Mouse (Mus musculus): ENCODE measurements at regions not wholly inside any gene's neighbourhood (a gene's known extent, or its start where the extent isn't known, plus 50 kb on each side); places are given as distances from the start of the nearest gene placed in this dataset.

DNA sequence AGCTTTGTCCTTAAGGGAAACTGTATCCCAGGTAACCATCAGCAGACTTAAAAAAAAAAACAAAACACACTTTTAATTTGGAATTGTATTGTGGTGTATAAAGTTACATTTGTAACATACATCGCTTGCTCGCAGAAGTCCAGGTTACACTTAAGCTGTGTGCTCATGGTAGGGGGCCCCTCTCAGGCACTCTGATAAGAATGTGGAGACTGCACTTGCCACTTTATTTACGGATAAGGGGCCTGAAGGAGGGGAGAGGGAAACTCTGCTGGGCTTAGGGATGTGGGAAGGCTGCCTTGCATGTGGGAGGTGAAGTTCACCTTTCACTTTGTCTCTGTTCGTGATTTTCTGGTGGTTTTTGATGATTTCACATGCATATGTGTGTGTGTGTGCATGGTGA is 58.7 kb downstream of the Ccdc185 start:
- DNase-seq: no peak

DNA sequence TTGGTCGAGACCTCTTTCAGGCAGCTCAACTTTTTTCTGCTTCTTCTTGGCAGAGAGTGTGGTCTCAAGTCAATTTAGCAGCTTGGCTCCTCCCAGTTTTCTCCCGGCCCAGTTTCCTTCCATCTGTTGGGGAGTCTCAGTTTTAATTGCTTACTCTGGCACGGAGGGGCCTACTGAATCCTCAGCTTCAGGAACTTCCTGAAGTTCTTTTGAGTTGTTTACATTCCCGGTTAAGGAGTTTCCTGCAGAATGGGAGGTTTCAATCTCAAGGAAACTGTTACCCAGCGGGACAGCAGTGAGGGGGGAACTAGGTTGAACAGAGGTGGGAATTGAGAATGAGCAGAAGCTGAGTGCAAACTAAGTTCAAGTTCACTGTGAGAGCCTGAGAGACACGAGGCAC is 59.2 kb downstream of the Ccdc185 start:
- DNase-seq: no peak

DNA sequence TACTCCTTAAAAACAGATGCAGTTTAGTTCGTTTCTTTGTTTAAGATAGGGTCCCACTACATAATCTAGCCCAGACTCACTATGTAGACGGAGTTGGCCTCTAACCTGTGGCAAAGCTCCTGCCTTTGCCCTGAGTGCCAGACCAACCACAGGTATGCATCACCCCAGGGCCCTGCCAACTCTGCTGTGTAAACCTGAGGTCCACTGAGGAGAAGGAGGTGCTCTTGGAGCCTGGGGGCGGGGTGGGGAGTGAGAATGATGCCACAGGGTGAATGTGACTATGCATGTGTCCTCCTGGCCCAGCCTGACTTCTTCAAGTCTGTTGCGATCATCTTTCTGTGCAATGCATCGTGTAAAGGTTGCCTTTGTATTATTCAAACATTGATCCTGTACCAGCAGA is 61.8 kb downstream of the Ccdc185 start:
- no peak for DNase-seq

DNA sequence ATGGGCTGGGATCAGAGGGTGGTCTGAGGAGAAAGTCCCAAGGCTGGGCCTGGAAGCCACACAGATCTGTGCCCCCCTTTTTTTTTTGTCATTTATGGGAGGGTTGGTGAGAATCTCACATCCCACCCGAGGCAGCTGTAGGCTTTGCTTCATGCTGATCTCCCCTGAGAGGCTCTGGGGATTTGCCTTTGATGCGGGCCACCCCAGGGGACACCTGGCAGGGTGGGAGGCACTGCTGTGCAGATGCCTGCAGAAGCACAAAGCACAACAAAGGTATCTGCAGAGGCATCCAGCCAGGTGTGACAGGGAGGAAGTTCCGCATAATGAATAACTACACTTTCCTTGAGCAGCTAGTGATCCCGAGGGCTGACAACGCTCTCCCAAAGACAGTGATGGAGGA is 62.7 kb downstream of the Ccdc185 start:
- no peak for DNase-seq

DNA sequence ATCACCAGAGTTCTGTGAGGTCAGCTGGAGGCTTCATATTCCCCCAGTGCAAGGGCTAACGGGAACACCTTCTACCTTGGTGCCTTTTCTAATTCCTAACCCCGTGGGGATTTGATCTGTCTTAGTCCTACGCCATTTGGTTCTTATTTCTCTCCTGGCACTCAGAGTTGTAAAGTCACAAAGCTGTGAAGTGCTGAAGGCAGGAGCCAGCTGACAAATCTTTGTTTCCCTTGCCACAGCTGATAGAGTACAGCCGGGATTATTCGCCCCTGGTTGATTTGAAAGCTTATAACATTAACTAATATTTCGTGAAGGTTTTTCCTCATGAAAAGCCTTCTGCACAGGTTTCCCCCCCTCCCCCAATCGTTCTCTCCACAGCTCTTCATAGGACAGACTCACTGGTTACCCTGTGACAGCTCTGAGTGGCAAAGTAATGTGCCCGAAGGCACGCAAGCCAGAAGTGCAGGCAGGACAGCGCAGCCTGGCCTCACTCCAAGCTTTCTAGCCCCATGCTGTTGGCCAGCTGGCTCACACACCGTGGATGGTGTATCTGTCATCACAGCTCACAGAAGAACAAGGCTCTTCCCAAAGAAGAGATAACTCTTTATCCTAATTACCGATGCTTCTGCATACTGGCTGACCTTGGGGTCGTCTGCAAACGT is 66.3 kb downstream of the Ccdc185 start:
- DNase-seq: peak; percentile 57 to 59

Measured in adrenal gland, postnatal 36 days (tissue).